Mouse (Mus musculus): ENCODE measurements around the gene Fxyd4.

DNA sequence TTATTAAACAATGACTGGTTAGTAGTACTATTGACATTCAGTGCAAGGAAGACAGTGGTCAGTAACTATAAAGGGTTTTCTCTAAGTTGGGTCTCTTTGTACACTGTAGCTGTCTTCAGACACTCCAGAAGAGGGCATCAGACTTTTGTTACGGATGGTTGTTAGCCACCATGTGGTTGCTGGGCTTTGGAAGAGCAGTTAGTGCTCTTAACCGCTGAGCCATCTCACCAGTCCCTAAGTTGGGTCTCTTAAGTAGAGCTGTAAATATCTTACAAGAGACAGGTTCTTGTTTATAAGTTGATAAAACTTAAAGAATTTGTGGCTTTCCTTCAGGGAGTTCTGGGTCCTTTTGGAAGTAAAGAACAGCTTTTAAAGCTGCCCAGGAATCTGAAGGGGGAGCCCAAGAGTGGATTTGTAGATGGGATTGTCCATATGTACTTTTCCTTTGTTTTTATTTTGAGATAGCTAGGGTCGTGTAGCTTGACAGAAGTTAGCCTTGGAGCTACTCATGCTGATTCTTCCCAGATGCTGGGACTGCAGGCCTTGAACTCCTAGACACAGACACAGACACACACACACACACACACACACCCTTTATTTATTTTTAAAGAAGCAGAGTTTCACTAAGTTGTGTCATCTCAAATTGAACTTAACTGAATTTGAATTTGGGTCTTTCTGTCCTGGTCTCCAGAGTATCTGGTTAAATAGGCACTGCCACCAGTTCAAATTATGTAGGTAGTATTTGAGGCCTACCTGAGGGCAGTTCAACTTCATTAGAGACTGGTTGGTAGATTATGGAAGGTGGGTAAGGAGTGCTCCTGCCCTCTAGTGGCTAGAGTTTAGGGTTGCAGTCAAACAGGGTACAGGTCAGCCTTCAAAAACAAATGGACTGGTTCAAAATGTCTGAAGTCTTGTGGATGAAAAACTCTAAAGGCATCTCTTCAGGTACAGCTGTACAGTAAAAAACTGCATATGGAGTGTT, 16.5 kb downstream of the Fxyd4 start:
- TF ChIP-seq CTCF (IDR thresholded peaks at IDR 0.05; ENCODE audit: low read depth) (peak; percentile 88), EP300 (IDR thresholded peaks at IDR 0.05; ENCODE audit: low read depth) (no peak)

Measured in liver, embryonic 14.5 days (tissue).